8 mouse cellular contexts compared by ENCODE assay signal in genomic region chr4:45771619-45772018, GRCm38 (mm10). TPM values are rescaled to one million over a fixed set of nuclear protein-coding genes. Genes with fewer than 3 reads are reported as not detected.
A peak's percentile ranks its signal among the peaks of the same experiment; 100 is the strongest.
DNase-seq lines count a peak whose midpoint lies in the region; ATAC-seq lines count a peak whose summit lies in the region.
"Had no signal": no experiment of that assay in that cellular context is flagged by ENCODE, and none has a peak within 500 bp of the region (broad histone marks: within the 10 kb centered on the region; RNA-seq: fewer than 3 reads in every experiment).

No protein-coding gene starts in this region.

- H3K4me3 ChIP-seq in forebrain, embryonic 13.5 days: no peak overlapping the region
- H3K4me3 ChIP-seq: lung, embryonic 15.5 days had no signal

- H3K9ac ChIP-seq in forebrain, embryonic 13.5 days: 0 out of 2 replicates have a peak overlapping the region, but pooled peaks have one; percentile 34
- H3K9ac ChIP-seq: lung, embryonic 15.5 days had no signal

- peak overlapping the region; percentile 91 for H3K27ac ChIP-seq in forebrain, embryonic 13.5 days
- H3K27ac ChIP-seq: lung, embryonic 15.5 days had no signal

- peak; percentile 58 for DNase-seq in 3T3-L1 (ENCODE audit: low read depth, low spot score)
- peak; percentile 28 for DNase-seq in CD4-positive helper T cell, adult 2 months (ENCODE audit: low read depth, low spot score)
- peak; percentile 24 for DNase-seq in c-Kit-positive CD71-positive TER-119-negative erythroid progenitor cells, embryonic 14.5 days (ENCODE audit: low read depth)
- peak; percentile 48 for DNase-seq in kidney, adult 9 months
- DNase-seq in lung, postnatal 4 days: peak; percentile 48 to 65
- DNase-seq in right cerebral cortex, postnatal 36 days (ENCODE audit: low spot score in 2 of 2): peak; percentile 14 to 24

- H3K36me3 ChIP-seq in forebrain, embryonic 13.5 days (ENCODE audit: poor library complexity, severe bottlenecking): no peaks in the 10 kb centered on the region
- H3K36me3 ChIP-seq: lung, embryonic 15.5 days had no signal

- peaks cover 56% of the 10 kb centered on the region for H3K4me1 ChIP-seq in forebrain, embryonic 13.5 days

- no peak overlapping the region for H3K4me2 ChIP-seq in forebrain, embryonic 13.5 days
- H3K4me2 ChIP-seq: lung, embryonic 15.5 days had no signal

- peak; percentile 71 for ATAC-seq in forebrain, embryonic 13.5 days

- H3K9me3 ChIP-seq in forebrain, embryonic 13.5 days (replicated peaks): no peaks in the 10 kb centered on the region
- H3K9me3 ChIP-seq: lung, embryonic 15.5 days had no signal

- H3K27me3 ChIP-seq in forebrain, embryonic 13.5 days: no peaks in the 10 kb centered on the region

- WGBS in forebrain, embryonic 13.5 days: 3% methylated on average over 5 of the region's 5 CpGs

RNA-seq across cellular contexts. Expression of gene Aldh1b1, which starts 27.2 kb away (rescaled TPM):
- 14.7 and 17.6 TPM in 2 replicates for polyA plus RNA-seq in forebrain, embryonic 13.5 days (2015; fragmentation: Nextera tagmentation; extraction: Ambion mirVana)

RNA-seq across cellular contexts. Expression of gene Igfbpl1, which starts 55.1 kb away (rescaled TPM):
- polyA plus RNA-seq in forebrain, embryonic 13.5 days (2015; fragmentation: Nextera tagmentation; extraction: Ambion mirVana): 78.5 and 86.8 TPM in 2 replicates
